Mouse (Mus musculus) intestine, postnatal 0 days (tissue): ENCODE measurements around the gene Rab11fip3. TPM values are rescaled to one million over a fixed set of nuclear protein-coding genes. Genes with fewer than 3 reads are reported as not detected.

Source experiments
- ATAC-seq: fragments of 200-750 bp; cut with Nextera tagmentation; 2 replicates; pipeline ENCODE4 v1.8.0; 2017; ENCODE audit warnings: mild to moderate bottlenecking, moderate TSS enrichment, moderate library complexity
- H3K27ac ChIP-seq: fragments of 300-500 bp; sonication (generic); 2 replicates; pipeline ENCODE4 v1.5.1; 2014; ENCODE audit warnings: mild to moderate bottlenecking, low read depth, low read length, moderate library complexity
- H3K27me3 ChIP-seq: fragments of 300-500 bp; sonication (generic); replicated peaks from 2 replicates; pipeline ENCODE4 v1.6.1; 2014; ENCODE audit warnings: low read length, mixed read lengths; ENCODE audit not compliant: control insufficient read depth, insufficient read depth
- H3K36me3 ChIP-seq: fragments of 300-500 bp; sonication (generic); 2 replicates; pipeline ENCODE4 v1.6.1; 2014; ENCODE audit warnings: mild to moderate bottlenecking, moderate library complexity; ENCODE audit not compliant: control insufficient read depth, insufficient read depth
- H3K4me1 ChIP-seq: fragments of 300-500 bp; sonication (generic); replicated peaks from 2 replicates; pipeline ENCODE4 v1.6.1; 2014; ENCODE audit warnings: antibody characterized with exemption, low read length, mixed read lengths; ENCODE audit not compliant: control insufficient read depth, insufficient read depth
- H3K4me2 ChIP-seq: fragments of 300-500 bp; sonication (generic); replicated peaks from 2 replicates; pipeline ENCODE4 v1.6.1; 2014; ENCODE audit warnings: low read depth, mild to moderate bottlenecking, moderate library complexity
- H3K4me3 ChIP-seq: fragments of 300-500 bp; sonication (generic); 2 replicates; pipeline ENCODE4 v1.5.1; 2014; ENCODE audit warnings: low read depth, low read length
- H3K9ac ChIP-seq: fragments of 300-500 bp; sonication (generic); 2 replicates; pipeline ENCODE4 v1.6.1; 2014; ENCODE audit warnings: mild to moderate bottlenecking, low read depth, low read length
- H3K9me3 ChIP-seq: fragments of 300-500 bp; sonication (generic); 2 replicates; pipeline ENCODE4 v1.6.1; 2016; ENCODE audit warnings: mixed run types; ENCODE audit not compliant: control insufficient read depth
- CTCF ChIP-seq: sonication (generic); IDR thresholded peaks from 2 replicates; pipeline ENCODE4 v1.5.1; 2016; ENCODE audit warnings: low read depth, mild to moderate bottlenecking, control low read depth, antibody characterized with exemption, moderate library complexity
- WGBS: fragments of 180-500 bp; shearing (Covaris S2); extraction: QIAGEN DNeasy Blood & Tissue Kit; methylation state at CpG from one replicate; pipeline ENCODE4 v1.1.7; 2014; 5-methylcytosine and 5-hydroxymethylcytosine counted together
- polyA plus RNA-seq: library from polyadenylated mRNA; unstranded; fragments of >200 nt; fragmentation: Nextera tagmentation; extraction: Ambion mirVana; gene quantifications from 2 replicates; pipeline ENCODE4 v1.2.1, GENCODE M21; 2015

Rab11fip3 gene
- polyA plus RNA-seq, 1 experiment from 2014 or later: 32.3 TPM

- WGBS: 96% methylated on average over 5 of the region's 5 CpGs
- no peak overlapping the region for H3K4me3 ChIP-seq
These were observed 37.8 kb downstream of the Rab11fip3 start for GRCm38 (mm10) chr17:26031583-26031982.

GRCm38 (mm10) chr17:26028261-26028660 lies 41.1 kb downstream of the Rab11fip3 start:
- 88% methylated on average over 4 of the region's 4 CpGs for WGBS
- Histone ChIP-seq H3K9ac (no peak overlapping the region), H3K4me1 (no peaks in the 10 kb centered on the region), H3K36me3 (peaks cover 4% of the 10 kb centered on the region; the same call in 1 of the 2 replicates), H3K27me3 (no peaks in the 10 kb centered on the region), H3K27ac (no peak overlapping the region), H3K4me3 (no peak overlapping the region), H3K9me3 (no peaks in the 10 kb centered on the region), H3K4me2 (no peak overlapping the region)
- TF ChIP-seq CTCF: no peak
- ATAC-seq: no peak

More at GRCm38 (mm10) chr17:26031583-26031982, 37.8 kb downstream of the Rab11fip3 start:
- Histone ChIP-seq H3K9me3 (no peaks in the 10 kb centered on the region), H3K4me1 (no peaks in the 10 kb centered on the region), H3K27me3 (no peaks in the 10 kb centered on the region), H3K27ac (no peak overlapping the region), H3K9ac (no peak overlapping the region), H3K36me3 (peaks cover 4% of the 10 kb centered on the region; the same call in 1 of the 2 replicates), H3K4me2 (no peak overlapping the region)
- ATAC-seq: no peak
- TF ChIP-seq CTCF: no peak

GRCm38 (mm10) chr17:26024674-26025073 lies 44.7 kb downstream of the Rab11fip3 start:
- no peak for ATAC-seq
- Histone ChIP-seq H3K9ac (no peak overlapping the region), H3K4me2 (no peak overlapping the region), H3K36me3 (peaks cover 4% of the 10 kb centered on the region; the same call in 1 of the 2 replicates), H3K9me3 (no peaks in the 10 kb centered on the region), H3K27me3 (no peaks in the 10 kb centered on the region), H3K4me1 (no peaks in the 10 kb centered on the region), H3K27ac (no peak overlapping the region), H3K4me3 (no peak overlapping the region)
- 94% methylated on average over 9 of the region's 9 CpGs for WGBS
- TF ChIP-seq CTCF: no peak

- H3K9me3 ChIP-seq: no peaks in the 10 kb centered on the region
- no peak for TF ChIP-seq CTCF
- ATAC-seq: no peak
- H3K4me1 ChIP-seq: no peaks in the 10 kb centered on the region
- H3K4me2 ChIP-seq: no peak overlapping the region
- no peaks in the 10 kb centered on the region for H3K27me3 ChIP-seq
- H3K36me3 ChIP-seq: peaks cover 4% of the 10 kb centered on the region; the same call in 1 of the 2 replicates
- no peak overlapping the region for H3K4me3 ChIP-seq
- 71% methylated on average over 8 of the region's 8 CpGs for WGBS
- H3K27ac ChIP-seq: peak overlapping the region; percentile 35; the same call in 1 of the 2 replicates
- H3K9ac ChIP-seq: no peak overlapping the region
These were observed 45.4 kb downstream of the Rab11fip3 start for GRCm38 (mm10) chr17:26023966-26024365.

GRCm38 (mm10) chr17:26023181-26023580 lies 46.2 kb downstream of the Rab11fip3 start:
- no peak for TF ChIP-seq CTCF
- 80% methylated on average over 5 of the region's 5 CpGs for WGBS
- no peaks in the 10 kb centered on the region for H3K9me3 ChIP-seq
- H3K27me3 ChIP-seq: no peaks in the 10 kb centered on the region
- H3K36me3 ChIP-seq: peaks cover 4% of the 10 kb centered on the region; the same call in 1 of the 2 replicates
- no peak overlapping the region for H3K27ac ChIP-seq
- no peaks in the 10 kb centered on the region for H3K4me1 ChIP-seq
- no peak overlapping the region for H3K9ac ChIP-seq
- H3K4me2 ChIP-seq: no peak overlapping the region
- no peak overlapping the region for H3K4me3 ChIP-seq
- ATAC-seq: no peak

GRCm38 (mm10) chr17:26021728-26022341 lies 47.5 kb downstream of the Rab11fip3 start:
- no peaks in the 10 kb centered on the region for H3K36me3 ChIP-seq
- no peak for TF ChIP-seq CTCF
- H3K9ac ChIP-seq: no peak overlapping the region
- ATAC-seq: peak; percentile 78
- 40% methylated on average over 9 of the region's 9 CpGs for WGBS
- no peaks in the 10 kb centered on the region for H3K4me1 ChIP-seq
- no peaks in the 10 kb centered on the region for H3K9me3 ChIP-seq
- H3K27ac ChIP-seq: peak overlapping the region; percentile 83
- H3K27me3 ChIP-seq: no peaks in the 10 kb centered on the region
- no peak overlapping the region for H3K4me3 ChIP-seq
- H3K4me2 ChIP-seq: peak overlapping the region; percentile 48
